Mouse (Mus musculus) gastrocnemius, postnatal 36 days (tissue): ENCODE results near the gene Pla2g3. TPM values are rescaled to one million over a fixed set of nuclear protein-coding genes. Genes with fewer than 3 reads are reported as not detected.

Experiments used
- DNase-seq, 2 experiments: peaks; one replicate each; pipeline ENCODE4 v3.0.0; 2022
- intact Hi-C: fragments of 180-260 bp; cut with DNase I; formaldehyde crosslinking; loops from one replicate; pipeline ENCODE4 v1.15.1; 2025
- total RNA-seq, 2 experiments: library from RNA; stranded (reverse); gene quantifications; 2 replicates each; pipeline ENCODE4 v1.2.3; 2021

Gene Pla2g3
- total RNA-seq, 2 experiments from 2014 or later, result 0.10 TPM; not detected in 1

- DNase-seq, result no peak
- intact Hi-C loops, result no loop called here
Observed at GRCm38 (mm10) chr11:3517846-3518732, 30.0 kb downstream of the Pla2g3 start.

- intact Hi-C loops, result no loop called here
- no peak for DNase-seq
Observed at GRCm38 (mm10) chr11:3519051-3519726, 31.1 kb downstream of the Pla2g3 start.

GRCm38 (mm10) chr11:3519756-3520398, 31.8 kb downstream of the Pla2g3 start:
- DNase-seq, result no peak
- intact Hi-C loops, result no loop called here

- DNase-seq, result no peak
- intact Hi-C loops, result no loop called here
Observed at GRCm38 (mm10) chr11:3520919-3521318, 32.8 kb downstream of the Pla2g3 start.

GRCm38 (mm10) chr11:3521339-3522224, 33.5 kb downstream of the Pla2g3 start:
- no peak for DNase-seq
- intact Hi-C loops, result no loop called here

GRCm38 (mm10) chr11:3522285-3523000, 34.4 kb downstream of the Pla2g3 start:
- intact Hi-C loops, result no loop called here
- no peak for DNase-seq

- DNase-seq, result no peak
- intact Hi-C loops, result no loop called here
Observed at GRCm38 (mm10) chr11:3523840-3524582, 35.9 kb downstream of the Pla2g3 start.

GRCm38 (mm10) chr11:3525560-3525959, 37.5 kb downstream of the Pla2g3 start:
- intact Hi-C loops, result no loop called here
- DNase-seq, result no peak

GRCm38 (mm10) chr11:3526207-3526606, 38.1 kb downstream of the Pla2g3 start:
- intact Hi-C loops, result no loop called here
- no peak for DNase-seq

GRCm38 (mm10) chr11:3526979-3527738, 39.1 kb downstream of the Pla2g3 start:
- peak; percentile 56 to 69 for DNase-seq
- intact Hi-C loops, result no loop called here

GRCm38 (mm10) chr11:3527766-3528165, 39.7 kb downstream of the Pla2g3 start:
- DNase-seq, result peak; percentile 59 to 66
- intact Hi-C loops, result no loop called here

- DNase-seq, result peak in 1 of 2 experiments; percentile 17
- intact Hi-C loops, result no loop called here
Observed at GRCm38 (mm10) chr11:3528208-3528607, 40.1 kb downstream of the Pla2g3 start.

- intact Hi-C loops, result no loop called here
- peak in 1 of 2 experiments; percentile 18 for DNase-seq
Observed at GRCm38 (mm10) chr11:3529476-3530252, 41.6 kb downstream of the Pla2g3 start.

- intact Hi-C loops, result no loop called here
- no peak for DNase-seq
Observed at GRCm38 (mm10) chr11:3530731-3531130, 42.6 kb downstream of the Pla2g3 start.

- intact Hi-C loops, result loop anchor here (2.0 kb wide), 1 partner anchor 61 kb away; no protein-coding TSS in a partner anchor
- peak in 1 of 2 experiments; percentile 13 for DNase-seq
Observed at GRCm38 (mm10) chr11:3531634-3532033, 43.5 kb downstream of the Pla2g3 start.

GRCm38 (mm10) chr11:3532101-3532931, 44.2 kb downstream of the Pla2g3 start:
- intact Hi-C loops, result loop anchor here (2.0 kb wide), 1 partner anchor 62 kb away; no protein-coding TSS in a partner anchor
- no peak for DNase-seq
